Mouse (Mus musculus) retina, postnatal 1 day (tissue): ENCODE measurements at regions not wholly inside any gene's neighbourhood (a gene's known extent, or its start where the extent isn't known, plus 50 kb on each side); places are given as distances from the start of the nearest gene placed in this dataset.

Experiments used
- DNase-seq: peaks from one replicate; pipeline ENCODE4 v3.0.0-alpha.2; 2012

- no peak for DNase-seq
Observed at GRCm38 (mm10) chr16:25585953-25586352, 97.6 kb upstream of the Trp63 start.

- DNase-seq = no peak
Observed at GRCm38 (mm10) chr16:25587879-25588347, 95.7 kb upstream of the Trp63 start.

- no peak for DNase-seq
Observed at GRCm38 (mm10) chr16:25597435-25597834, 86.1 kb upstream of the Trp63 start.

GRCm38 (mm10) chr16:25603121-25603520, 80.4 kb upstream of the Trp63 start:
- no peak for DNase-seq

GRCm38 (mm10) chr16:25615229-25615628, 68.3 kb upstream of the Trp63 start:
- no peak for DNase-seq

- DNase-seq = no peak
Observed at GRCm38 (mm10) chr16:25615646-25616045, 67.9 kb upstream of the Trp63 start.

GRCm38 (mm10) chr16:25618898-25619297, 64.7 kb upstream of the Trp63 start:
- no peak for DNase-seq

- no peak for DNase-seq
Observed at GRCm38 (mm10) chr16:25622651-25623050, 60.9 kb upstream of the Trp63 start.

GRCm38 (mm10) chr16:25623986-25624623, 59.5 kb upstream of the Trp63 start:
- no peak for DNase-seq

- DNase-seq = no peak
Observed at GRCm38 (mm10) chr16:25629750-25630149, 53.8 kb upstream of the Trp63 start.

- peak; percentile 83 for DNase-seq
Observed at GRCm38 (mm10) chr16:25631139-25631716, 52.3 kb upstream of the Trp63 start.
